Mouse (Mus musculus) urinary bladder, postnatal 10 days (tissue): ENCODE measurements around the gene Myo1g.

Experiments
- DNase-seq: peaks from one replicate; pipeline ENCODE4 v3.0.0; 2022; ENCODE audit warnings: low spot score

Gene Myo1g

GRCm38 (mm10) chr11:6520507-6521173 lies at the start of gene Myo1g:
Gene Myo1g (minus strand): TSS chr11:6520965.
- no peak for DNase-seq

DNA sequence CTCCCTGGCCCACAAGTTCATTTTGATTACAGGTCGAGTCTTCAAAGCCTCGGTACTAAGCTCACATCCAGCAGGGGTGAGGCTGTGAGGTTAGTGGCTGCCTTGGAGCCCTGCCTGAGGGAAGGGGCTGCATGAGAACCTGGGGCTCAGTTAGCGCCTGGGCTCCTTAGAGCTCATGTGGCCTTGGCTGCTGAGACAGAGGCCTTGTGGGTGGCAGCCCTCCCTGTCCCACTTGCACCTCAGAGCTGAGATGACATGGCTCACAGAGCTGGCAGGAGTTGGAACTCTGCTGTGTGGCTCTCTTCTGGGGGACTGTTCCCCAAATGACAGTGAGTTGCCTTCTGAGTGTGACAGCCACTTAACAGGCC lies 48.6 kb upstream of the Myo1g start:
- DNase-seq = no peak

- no peak for DNase-seq
Observed at GRCm38 (mm10) chr11:6568584-6569409, 48.0 kb upstream of the Myo1g start.

GRCm38 (mm10) chr11:6567951-6568350 lies 47.2 kb upstream of the Myo1g start:
- DNase-seq = no peak

GRCm38 (mm10) chr11:6566496-6566895 lies 45.7 kb upstream of the Myo1g start:
- DNase-seq = no peak

- DNase-seq = no peak
Observed at GRCm38 (mm10) chr11:6563201-6563600, 42.4 kb upstream of the Myo1g start.

- DNase-seq = no peak
Observed at GRCm38 (mm10) chr11:6562359-6562758, 41.6 kb upstream of the Myo1g start.

DNA sequence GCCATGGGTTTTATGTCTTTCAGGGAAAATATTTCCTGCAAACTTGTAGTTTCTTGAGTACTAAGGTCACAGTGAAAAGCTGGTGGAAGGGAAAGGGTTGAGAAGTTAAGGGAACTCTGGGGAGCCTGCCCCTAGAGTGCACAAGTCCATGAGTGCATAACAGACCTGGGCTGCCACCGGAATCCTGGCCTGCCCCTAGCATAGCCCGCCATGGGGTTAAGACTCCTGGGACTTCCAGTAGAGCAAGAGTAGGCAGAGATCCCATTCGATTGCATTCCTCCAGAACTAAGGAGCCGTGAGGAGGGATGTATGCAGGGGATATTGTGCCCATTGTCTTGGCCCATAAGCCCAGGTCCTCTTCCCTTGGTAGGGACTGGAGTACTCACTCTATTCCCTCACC lies 40.7 kb upstream of the Myo1g start:
- no peak for DNase-seq

DNA sequence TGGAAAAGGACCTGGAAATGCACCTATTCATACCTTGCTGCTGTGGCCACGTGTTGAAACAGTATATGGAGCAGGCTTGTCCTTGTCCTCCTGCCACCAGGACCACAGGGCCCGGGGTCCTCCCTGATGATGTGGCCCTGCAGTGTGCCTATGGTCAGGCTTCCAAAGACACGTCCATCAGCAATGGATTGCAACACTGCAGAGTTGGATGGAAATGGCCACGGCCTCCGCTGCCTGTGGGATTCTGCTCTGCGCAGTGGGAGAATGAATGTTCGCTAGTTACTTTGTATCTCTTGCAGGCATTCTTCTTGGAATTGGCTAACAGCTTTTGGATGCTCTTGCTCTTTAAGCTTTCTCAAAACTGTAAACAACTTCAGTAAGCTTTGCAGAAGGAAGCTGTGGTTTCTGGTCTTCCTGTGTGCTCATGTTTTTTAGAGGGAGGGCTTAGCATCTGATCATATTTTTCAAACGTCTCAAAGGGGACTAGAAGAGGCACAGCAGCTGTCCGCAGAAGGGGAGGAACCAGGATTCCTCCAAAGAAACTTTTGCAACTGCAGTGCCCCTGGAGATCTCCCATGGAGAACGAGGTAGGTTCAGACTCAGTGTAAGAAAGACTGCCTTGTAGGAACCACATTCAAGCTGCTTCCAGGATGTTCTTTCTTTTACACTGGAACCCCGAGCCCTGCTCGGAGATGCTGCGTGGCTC lies 40.0 kb upstream of the Myo1g start:
- no peak for DNase-seq

GRCm38 (mm10) chr11:6559996-6560395 lies 39.2 kb upstream of the Myo1g start:
- no peak for DNase-seq

DNA sequence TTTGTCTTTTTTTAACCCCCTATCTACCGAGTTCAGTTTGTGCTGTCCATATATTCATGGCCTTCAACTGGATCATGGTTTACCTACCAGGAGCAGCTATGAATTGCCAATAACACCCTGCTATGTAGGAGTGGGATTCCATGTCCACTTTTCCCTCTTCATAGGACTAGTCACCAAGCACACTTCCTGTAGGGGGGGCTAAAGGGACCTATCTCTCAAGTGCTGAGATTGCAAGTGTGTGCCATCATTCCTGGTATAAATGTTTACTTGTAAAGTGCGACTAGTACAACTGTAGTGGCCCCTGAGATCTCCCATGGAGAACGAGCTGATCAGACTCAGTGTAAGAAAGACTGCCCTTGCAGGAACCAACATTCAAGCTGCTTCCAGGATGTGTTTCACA lies 37.5 kb upstream of the Myo1g start:
- no peak for DNase-seq

GRCm38 (mm10) chr11:6550201-6550600 lies 29.4 kb upstream of the Myo1g start:
- DNase-seq = no peak

DNA sequence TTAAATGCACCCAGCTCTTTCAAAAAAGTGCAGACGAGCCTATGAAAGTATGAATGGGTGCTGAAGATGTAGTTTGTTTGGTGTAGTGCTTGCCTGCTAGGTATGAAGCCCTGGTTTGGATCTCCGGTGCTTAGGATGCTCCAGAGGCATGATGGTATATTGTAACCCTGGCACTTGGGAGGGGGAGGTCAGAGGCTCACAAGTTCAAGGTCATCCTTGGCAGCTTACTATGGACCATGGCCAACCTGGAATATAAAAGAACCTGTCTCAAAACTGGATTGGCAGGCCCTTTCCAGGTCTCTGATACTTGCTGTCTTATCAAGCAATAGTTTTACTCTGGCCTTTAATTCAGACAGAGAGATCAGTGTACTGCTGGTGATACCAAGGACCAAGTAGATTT lies 29.0 kb upstream of the Myo1g start:
- DNase-seq = no peak

DNA sequence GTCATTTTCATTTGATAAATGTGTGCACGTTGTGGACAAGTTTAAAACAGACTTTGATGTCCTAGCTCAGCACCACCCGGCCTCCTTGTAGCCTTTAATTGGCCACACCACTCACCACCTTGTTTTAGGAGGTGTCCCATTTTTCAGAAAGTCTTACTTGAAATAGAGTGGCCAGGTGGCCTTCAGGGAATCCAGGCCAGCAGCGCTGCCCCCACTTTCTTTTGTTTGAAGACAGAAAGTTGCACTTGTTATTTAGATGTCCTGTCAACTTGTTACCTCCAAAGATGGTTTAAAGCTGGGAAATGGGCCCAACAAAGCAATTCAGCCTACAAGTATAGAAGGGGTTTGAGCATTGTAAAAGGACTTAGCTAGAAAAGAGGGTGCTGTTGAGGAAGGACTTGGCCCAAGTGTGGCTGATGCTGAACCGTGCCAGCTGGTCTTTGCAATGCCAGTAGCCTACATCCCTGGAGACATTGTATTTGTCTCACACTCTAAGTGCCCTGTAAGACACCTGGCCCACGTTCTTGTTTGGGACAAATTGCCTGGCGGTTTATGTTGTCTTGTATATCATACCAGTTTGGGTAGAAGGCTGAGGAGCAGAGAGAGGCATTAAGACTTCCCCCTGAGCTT lies 27.0 kb upstream of the Myo1g start:
- no peak for DNase-seq

DNA sequence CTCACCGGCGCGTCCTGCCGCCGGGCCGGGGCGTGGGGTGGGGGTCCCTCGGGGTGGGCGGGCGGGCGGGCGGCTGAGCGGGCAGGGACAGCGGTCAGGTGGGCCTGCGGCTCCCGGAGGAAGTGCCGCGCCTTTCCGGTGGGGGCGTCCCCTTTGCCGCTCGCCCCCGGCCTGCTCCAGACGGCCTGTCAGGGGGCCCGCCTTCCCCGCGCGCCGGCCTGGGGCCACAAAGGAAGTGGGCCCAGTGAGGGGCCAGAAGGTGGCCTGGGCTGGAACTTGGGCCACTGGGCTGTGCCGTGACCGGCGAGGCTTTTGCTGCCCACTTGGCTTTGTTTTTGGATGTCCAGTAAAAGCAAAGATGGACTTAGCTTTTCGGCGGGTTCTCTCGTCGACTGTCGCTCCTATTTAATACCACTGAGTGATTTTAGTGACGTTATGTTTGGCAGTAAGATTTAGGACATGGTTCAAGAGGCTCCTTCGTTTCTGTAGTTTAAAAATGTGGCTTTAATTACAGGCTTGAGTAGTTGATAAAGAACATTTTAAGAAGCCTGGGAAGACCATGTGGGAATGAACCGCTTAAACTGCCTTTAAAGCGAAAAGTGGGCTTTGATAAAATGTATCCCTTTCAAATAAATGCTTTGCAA lies 26.4 kb upstream of the Myo1g start:
- peak; percentile 22 for DNase-seq

- peak; percentile 87 for DNase-seq
Observed at GRCm38 (mm10) chr11:6546205-6547013, 25.6 kb upstream of the Myo1g start, which contains the start of gene Ccm2. Gene Ccm2 (plus strand): TSS chr11:6546887.

- no peak for DNase-seq
Observed at GRCm38 (mm10) chr11:6545857-6546192, 25.1 kb upstream of the Myo1g start.

- no peak for DNase-seq
Observed at GRCm38 (mm10) chr11:6545186-6545856, 24.6 kb upstream of the Myo1g start.

- no peak for DNase-seq
Observed at GRCm38 (mm10) chr11:6544683-6545082, 23.9 kb upstream of the Myo1g start.

DNA sequence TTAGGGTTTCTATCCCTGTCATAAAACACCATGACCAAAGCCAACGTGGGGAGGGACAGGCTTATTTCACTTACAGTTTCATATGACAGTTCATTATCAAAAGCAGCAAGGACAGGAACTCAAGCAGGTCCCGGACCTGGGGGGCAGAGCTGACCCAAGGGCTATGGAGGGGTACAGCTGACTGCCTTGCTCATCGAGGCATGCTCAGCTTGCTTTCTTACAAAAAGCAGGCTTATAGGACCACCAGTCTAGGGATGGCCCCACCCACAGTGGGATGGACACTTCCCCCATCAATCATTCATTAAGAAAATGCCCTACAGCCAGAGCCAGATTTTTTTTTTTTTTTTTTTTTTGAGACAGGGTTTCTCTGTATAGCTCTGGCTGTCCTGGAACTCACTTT lies 10.0 kb upstream of the Myo1g start:
- no peak for DNase-seq

DNA sequence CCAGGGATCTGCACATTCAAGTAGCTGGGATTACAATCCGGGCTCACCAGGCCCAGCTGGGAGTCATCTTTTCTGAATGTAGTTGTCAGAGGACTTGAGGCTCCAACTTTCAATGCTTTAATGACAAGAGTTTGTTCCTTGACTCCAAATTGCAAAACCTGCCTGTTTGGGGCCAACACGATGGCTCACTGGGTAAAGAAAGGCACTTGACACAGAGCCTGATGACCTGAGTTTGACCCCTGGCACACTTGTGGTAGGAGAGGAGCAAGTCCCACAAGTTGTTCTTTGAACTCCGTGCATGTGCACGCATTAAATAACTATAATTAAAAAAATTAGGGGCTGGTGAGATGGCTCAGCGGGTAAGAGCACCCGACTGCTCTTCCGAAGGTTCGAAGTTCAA lies 9.2 kb upstream of the Myo1g start:
- DNase-seq = no peak
